Mouse (Mus musculus): ENCODE measurements at regions not wholly inside any gene's neighbourhood (a gene's known extent, or its start where the extent isn't known, plus 50 kb on each side); places are given as distances from the start of the nearest gene placed in this dataset.
"Not testable (repeated sequence)": the region's sequence is repeated elsewhere in the genome, so short reads cannot be mapped to it uniquely, and the experiment has no call there.

DNA sequence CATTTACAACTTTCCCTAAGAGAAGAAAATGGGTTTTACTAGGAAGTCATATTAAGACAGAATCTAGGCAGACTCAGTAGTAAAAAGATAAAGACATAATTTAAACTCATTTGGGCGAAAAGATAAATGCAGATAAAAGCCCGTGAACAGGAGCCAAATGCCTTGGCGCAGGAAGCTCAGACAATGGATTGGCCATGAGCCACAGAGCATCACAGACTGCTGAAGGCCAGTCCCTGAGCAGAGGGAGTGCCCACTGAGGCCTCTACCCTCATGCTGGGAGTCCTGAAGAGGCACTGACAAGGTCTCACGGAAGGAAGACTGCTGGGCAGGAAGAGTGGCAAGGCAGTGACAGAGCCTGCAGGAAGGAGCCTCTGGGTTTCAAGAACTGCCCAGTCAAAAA lies 136.0 kb upstream of the Ttc29 start:
- DNase-seq: no peak

DNA sequence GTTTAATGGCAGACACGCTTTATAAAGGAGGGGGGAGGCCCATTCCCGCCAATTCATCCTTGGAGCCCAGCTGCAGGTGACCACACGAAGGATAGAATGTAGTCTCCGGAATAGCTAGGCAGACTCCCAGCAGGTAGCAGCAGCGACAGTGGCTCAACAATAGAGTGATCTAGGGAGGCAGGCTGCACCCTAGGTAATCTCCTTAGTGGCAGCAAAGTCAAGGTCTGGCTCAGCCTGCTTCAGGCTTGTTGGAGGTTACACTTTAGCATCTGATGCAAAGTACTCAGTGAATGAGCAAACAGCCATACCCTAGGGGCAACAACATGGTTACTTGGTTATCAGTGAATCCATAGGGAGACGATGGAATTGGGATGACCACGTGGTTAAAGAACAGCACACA lies 131.7 kb upstream of the Ttc29 start:
- not testable (repeated sequence) for DNase-seq

DNA sequence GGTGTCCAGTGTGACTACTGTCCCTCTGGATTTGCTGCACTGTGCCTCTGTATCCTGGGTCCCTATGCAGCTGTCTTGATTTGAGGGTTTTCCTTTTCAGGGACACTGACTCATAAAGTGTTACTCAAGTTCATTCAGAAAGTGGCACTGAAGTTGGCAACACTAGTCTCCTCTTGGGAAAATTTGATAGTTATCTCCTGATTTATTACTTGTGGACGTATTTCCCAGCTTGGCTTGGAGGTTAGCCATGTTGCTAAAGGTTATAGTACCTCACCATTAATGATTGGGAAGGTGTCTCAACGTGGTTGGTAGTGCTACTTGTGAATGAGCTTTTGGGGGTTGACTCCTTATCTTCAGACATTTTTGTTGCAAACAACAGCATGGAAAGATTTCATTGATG lies 130.1 kb upstream of the Ttc29 start:
- DNase-seq: no peak

DNA sequence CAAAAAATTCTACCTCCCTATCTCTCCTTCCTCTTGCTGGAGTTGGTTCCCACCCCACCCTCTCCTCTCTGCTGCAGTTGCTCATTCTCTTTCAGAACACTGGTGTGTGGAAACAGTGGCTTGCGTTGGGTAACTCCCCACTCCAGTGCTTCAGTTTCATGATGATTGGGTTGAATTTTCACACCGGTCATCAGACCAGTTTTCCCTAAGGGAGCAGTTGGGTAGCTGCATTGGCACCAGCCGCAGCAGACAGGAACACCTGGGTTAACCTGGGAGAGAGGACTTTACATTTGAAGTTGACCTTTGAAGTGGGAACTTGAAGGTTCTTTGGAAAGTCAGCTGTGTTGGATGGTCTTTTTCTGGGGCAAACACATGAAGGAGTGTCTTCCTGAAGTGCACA lies 126.7 kb upstream of the Ttc29 start:
- DNase-seq: no peak

DNA sequence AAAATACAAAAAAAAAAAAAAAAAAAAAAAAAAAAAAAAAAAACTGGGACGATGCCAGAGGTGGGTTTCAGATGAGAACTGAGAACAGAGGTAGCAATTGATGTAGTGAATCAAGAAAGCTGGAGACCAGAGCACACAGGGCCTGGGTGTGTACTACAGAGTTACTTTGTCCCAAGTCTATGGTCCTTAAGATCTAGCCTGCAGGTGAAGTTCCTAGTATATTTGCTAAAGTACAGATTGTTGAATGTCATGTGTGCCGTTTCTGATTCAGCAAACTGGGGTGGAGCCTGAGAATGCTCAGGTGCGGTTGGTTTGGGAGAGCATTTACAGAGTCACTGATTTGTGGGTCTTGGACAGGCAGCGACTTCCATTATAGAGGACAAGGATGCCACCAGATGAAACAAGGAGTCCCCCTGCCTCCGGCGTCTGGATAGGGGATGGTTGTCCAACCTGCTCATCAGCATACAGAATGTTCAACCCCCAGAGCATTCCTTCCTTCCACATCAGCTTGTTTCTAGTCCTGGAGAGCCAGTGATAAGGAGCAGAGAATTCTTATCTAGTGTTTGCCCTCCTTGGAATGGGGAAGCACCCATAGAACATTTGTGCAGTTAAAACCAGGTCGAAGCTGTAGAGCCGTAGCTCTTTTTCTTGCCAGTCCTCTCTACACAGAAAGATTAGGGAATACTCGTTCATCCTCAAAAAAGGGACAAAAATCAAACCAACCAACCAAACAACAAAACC lies 122.5 kb upstream of the Ttc29 start:
- no peak for DNase-seq

DNA sequence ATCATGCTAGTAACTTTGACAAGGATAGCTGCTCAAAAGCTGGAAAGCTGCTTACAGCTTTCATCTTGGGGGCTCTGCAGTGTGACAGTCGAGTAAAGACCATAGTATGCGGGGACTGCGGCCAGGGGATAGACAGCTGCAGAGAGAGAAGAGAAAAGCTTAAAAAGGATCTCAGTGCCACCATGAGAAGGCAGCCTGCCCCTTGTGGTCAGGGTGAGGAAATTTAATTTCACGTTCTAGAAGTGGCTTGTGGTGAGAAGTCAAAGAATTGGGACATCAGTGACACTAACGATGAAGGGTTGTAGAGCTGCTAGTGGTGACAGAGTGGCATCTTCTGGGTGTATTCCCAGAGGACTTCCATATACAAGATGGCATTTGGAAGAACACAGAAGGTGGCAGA lies 116.7 kb upstream of the Ttc29 start:
- DNase-seq: peak; percentile 7

DNA sequence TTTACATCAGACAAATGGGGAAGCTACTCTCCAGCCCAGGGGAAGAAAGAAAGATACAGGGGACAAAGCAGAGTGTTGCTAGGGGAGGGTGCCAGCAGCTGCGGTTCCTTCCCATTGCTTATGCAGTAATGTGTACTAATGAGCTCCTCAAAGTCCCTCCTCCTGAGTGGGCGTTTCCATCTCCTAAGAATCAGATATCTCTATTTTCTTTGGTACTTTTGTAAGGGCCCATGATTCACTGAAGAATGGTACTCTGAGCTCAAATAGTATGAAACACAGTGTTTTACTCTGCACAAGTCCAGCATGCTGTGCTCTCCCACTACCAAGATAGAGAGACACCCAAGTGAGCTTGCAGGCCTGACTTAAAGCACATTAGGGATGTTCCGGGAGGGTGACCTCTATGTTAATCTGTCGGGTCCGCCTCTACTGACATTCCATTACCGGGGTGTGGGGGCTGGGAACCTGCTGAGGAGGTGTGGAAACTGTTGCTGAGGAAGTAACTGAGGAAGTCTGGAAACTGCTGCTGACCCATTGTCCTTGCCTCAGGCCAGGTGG lies 114.8 kb upstream of the Ttc29 start:
- no peak for DNase-seq

DNA sequence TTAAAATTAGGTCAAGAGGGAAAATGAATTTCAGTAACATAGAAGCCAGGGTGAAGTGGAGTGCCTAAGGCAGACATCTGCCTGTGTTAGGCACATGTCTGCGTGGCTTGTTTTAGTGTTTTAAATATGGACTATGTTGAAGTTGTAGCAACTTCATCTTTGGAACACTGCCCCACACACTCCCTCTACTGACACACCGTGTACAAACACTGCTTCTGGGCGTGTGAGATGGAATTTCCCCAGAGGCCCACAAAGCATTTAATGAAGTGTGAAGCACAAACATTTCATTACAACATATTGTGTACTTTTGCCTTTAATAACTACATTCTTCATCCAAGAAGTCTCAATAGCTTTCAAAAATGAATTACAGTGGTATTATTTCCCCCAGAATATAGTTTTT lies 114.0 kb upstream of the Ttc29 start:
- no peak for DNase-seq

DNA sequence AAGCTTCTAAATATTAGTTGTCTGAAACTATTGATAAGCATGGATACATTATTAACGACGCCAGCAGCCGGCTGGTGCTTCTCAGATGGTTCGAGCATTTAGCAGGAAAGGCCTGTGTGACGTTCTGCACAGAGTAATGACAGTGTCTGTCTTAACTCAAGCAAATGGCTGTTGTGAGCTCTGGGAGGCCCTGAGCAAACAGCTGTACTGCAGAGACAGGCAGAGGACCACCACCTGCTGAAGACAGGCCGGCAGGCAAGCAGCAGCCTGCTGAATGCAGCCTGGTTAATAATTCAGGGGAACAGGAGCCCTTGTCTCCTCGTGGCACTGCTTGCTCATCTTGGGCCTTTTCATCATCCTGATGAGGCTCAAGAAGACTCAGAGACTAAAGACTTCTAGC lies 105.8 kb upstream of the Ttc29 start:
- DNase-seq: no peak

DNA sequence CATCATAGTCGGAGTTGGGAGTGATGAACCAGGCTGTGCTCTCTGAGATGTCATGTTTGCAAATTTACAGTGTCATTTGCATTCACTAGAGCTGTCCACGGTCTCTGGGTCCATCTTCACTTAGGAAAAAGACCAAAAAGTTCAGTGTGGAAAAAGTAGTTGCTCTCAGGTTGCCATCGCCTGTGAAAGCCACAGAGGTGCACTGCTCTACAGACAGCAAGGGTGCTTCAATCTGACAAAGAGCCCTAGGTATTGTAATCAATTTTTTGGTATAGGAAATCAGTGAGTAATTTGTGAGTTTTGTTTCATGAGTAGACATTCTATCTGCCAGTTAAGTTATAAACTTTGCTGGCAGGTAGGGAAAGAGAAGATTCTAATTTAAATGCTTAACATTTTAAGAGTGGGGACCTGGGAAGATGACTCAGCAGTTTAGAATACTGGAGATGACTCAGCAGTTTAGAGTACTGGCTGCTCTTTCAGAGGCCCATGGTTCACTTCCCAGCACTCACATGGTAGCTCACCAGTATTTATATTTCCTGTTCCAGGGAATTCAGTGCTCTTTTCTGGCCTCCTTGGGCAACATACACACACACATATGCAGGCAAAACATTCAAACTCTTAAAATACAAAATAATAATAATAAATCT lies 103.0 kb upstream of the Ttc29 start:
- no peak for DNase-seq

DNA sequence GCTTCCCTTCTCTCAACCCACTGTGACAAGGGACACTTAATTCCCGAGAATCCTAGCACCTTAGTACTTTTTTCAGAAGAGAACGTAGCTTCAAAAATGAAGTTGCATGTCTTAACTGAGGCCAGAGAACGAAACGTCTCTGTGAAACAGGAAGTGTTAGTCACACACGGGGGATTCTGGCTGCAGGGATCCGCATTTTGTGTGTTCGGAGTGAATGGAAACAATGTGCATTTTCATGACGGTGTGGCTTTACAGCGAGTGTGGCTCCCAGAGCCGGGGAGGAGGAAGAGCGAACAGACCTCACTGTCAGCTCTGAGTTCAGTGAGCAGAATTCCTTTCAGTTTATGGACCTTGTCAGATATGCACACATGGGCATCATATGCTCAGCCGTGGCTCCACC lies 100.0 kb upstream of the Ttc29 start:
- no peak for DNase-seq

DNA sequence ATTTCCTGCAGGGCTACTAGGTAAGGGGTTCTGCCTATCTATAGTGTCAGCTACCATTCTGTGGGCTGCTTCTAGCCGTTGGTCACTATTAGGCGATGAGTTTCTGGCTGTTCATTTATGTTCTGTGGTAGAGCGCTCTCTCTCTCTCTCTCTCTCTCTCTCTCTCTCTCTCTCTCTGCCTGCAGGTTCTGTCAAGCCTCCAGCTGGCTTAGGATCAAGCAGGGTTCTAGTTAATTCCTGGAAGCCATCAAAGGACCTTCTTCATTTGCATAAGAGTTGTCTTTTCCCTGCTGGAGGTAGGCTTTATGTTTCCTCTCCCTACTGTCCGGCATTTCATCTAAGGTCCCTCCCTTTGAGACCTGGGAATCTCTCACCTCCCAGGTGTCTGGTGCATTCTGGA lies 98.6 kb upstream of the Ttc29 start:
- DNase-seq: no peak

DNA sequence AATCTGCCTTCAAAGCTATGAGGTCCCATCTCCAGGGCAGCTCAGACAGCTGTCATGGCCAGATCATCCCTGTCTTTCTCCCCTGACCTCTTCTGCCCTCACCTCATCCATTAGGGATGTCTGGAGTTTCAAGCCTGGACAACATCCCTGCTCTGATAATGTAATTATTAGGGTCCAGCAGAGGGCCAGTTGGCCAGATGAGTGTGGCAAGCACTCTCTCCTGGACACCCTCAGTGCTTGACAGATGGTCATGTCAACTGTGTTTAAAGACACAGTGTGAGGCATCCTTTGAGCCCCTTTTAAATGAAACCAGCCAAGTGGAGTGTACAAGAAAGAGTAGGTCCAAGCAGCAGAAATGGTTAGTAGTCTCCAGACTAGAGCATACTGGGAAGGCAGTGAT lies 95.9 kb upstream of the Ttc29 start:
- no peak for DNase-seq

DNA sequence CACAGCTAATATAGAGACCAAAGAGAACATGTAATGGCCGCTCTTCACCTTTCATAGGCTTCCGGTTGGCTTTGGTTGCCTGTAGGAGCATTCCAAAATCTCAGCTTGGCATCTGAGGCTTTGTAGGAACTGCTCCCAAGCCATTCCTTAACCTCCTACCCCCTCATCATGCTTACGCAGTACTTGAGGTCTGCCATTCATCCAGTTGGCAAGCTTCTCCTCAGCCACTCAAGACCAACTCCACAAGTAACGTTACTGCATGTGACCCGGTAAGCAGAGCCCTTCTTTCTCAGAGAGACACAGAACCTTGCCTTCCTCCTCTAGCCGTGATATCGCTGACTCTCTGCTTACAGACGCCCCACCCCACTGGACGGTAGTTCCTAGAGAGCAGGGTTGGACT lies 94.6 kb upstream of the Ttc29 start:
- DNase-seq: no peak

DNA sequence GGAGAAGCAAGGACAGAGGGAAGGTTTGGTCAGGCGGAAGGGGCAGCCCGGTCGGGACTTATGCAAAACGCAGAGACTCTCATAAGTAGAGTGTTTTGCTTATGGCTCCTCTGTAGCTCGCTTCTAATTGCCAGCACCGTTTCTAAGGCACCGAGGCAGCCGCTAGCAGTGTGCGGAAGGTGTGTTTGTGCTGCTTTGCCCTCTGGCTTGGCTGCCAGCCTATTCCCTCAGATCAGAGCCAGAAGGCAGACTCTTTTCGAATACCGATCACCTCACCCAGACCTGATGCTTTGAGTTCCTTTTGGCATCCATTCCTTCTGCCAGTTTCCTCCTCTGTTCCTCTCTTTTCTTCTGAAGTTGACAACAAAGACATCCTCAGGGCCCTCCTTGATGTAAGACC lies 93.4 kb upstream of the Ttc29 start:
- no peak for DNase-seq

DNA sequence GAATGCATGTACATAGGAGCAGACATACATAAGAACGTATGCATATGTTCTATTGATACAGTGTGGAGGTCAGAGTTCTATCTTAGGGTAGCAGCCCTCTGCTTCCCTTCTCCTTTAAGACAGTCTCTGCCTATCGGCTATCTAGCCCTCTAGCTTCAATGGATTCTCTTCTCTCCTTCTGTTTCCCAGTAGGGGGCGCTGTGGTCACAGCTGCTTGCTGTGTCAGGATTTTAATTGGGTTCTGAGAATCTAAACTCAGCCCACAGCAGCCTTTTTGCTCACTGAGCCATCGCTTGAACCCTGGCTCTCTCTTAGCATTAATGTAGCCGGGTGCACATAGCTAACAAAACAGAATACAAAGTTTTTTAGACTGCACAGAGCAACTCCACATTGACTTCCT lies 88.8 kb upstream of the Ttc29 start:
- DNase-seq: peak; percentile 58

DNA sequence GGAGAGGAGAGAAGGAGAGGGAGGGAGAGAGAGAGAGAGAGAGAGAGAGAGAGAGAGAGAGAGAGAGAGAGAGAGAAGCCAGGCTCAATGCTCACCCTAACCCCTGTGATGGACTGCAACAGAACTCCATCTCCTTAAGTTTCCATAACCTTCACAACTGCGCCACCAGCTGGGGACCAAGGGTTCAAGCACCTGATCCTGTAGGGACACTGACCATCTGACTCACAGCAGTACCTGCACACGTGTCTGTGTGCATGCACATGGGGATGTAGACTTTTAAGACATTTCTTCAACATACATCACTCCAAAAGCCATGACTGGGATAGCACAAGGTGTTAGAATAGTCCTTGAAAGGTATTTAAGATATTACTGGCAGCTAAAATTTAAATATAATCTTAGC lies 85.2 kb upstream of the Ttc29 start:
- peak; percentile 28 for DNase-seq

DNA sequence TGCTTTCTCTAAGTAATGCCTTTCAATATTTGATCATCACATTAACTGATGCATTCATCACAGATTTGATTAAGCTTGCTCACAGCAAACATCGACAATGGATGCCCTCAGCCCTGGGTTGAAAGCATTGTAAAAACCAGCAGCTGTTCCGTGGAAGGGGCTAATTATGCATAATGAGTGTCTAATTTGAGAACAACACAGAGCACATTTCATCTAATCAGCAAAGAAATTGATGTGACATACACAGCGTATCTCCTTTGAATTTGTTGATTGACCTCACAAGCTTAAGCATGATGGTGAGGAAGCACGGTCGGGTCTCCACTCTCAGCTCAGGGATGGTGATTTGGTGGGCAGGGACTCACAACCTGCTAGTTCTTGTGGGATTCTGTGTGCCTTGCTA lies 84.0 kb upstream of the Ttc29 start:
- no peak for DNase-seq

DNA sequence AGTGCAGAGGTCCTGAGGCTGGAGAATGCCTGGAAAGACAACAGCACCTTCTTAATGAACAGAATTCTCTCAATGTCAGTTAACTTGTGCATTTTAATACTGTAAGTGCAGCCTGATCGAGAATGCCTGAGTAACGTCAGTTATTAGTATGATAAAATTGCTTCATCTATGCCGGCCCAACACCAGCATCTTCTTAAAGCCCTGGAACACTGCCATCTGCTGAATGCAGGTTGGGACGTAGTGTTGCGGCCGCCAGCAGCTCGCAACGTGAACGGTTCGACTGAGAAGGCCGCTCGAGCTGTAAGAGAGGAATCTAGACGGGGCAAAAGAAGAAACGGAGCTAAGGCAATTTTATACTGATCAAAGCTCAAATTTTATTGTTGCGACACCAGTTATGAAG lies 73.6 kb upstream of the Ttc29 start:
- DNase-seq: not testable (repeated sequence)

DNA sequence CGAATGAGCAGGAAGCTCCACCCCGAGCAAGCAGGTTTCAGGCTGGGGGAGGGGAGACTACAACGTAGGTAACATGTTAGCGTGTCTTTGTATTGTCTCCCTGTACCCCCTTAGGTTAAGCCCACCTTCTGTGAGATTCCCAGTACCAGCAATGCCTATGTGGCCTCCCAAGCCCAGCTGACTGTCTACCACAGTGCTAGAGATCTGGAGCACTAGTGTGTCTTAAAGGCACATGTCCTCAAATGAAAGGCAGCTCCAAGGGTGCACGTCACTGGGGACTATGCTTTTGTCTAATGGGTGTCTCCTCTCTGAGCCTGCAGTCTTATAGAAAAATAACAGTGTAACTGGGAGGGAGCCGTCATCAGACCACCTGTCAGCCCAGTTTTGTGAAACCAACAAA lies 65.9 kb upstream of the Ttc29 start:
- no peak for DNase-seq

DNA sequence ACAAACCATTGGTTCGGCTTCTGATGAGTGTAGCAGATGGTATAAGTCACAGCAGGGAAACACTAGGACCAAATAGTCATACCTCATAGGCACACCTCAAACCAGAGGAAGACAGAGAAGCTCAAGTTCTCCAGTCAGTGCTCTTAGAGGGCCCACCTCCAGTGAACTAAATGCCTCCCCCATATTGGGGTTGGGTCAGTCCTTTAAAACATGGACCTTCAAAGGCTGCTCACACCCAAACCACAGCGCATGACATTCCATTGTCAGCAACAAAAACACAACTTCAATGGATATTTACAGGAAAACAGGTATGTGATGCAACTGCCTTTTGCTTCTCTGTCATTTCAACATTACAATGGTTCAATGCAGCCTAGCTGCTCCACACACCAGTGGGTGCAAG lies 65.1 kb upstream of the Ttc29 start:
- no peak for DNase-seq

DNA sequence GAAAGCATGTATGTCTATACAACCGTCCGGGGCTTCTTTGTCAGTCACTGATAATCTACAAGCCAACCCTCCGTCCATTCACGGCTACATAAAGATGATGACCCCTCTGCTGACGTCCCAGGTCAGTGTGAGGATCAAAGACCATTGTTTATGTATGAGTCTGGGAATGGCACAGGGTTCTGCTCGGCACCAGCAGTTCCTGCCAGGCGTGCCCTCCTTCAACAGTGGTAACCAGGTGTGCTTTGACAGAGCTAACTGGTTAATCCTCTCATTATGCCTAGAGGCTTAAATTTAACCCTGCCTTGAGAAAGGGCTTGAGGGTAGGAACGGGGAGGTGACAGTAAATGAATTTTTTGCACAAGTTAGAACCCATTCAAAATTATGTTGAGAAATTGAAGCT lies 58.2 kb upstream of the Ttc29 start:
- no peak for DNase-seq

DNA sequence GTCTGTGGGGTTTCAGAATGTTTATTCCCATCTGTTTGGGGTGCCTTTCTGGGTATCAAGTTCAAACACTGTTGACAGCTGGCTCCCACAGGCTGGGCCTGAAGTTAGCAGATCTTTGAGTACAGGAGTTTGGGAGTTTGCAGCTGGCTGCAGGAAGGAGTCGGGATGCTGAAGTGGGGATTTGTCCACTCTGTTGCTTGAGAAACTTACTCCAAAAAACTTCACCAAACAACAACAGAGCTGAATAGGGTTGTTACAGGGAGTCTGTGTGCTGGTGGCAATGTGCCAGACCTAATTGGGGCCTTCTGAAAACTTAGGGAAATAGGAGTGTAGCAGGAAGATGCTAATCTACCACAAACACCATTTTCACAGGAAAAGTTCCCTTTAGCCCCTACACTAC lies 51.1 kb upstream of the Ttc29 start:
- DNase-seq: no peak

DNA sequence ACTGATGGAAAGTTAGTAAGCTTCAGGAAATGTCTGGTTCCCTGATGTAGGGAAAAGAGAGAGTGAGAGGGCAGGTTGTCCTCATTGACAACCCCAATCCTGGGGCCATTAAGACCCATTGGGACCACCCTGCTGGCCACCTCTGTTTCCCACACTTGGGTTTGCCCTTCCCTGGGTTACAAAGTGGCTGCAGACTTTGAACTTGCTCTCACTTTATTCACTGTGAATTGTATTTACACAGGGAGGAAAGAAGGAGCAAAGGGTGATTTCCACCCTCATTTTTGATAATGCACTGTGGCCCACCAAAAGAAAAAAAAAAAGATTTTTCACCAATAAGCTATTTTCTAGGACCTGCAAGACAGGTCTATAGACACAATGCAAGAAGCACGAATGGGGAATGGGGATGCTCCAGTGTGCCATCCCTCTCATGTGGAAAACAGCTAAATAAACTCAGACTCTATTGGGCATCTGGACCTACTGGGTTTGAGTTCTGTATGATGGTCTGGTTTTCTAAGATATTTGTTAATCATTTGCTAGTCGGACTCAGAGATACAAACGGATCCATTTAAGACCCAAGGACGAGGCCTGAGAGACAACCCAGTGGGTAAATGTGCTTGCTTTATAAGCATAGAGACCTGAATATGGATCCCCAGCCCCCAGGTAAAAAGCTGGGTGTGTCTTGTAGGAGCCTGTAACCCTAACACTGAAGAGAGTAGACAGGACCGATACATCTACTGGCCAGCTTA lies 50.2 kb upstream of the Ttc29 start:
- no peak for DNase-seq
